ENCODE assay signal across 9 mouse cellular contexts in genomic region chr2:29966826-29967225, GRCm38 (mm10). TPM values are rescaled to one million over a fixed set of nuclear protein-coding genes. Genes with fewer than 3 reads are reported as not detected.
A peak's percentile ranks its signal among the peaks of the same experiment; 100 is the strongest.
DNase-seq lines count a peak whose midpoint lies in the region; ATAC-seq and TF ChIP-seq lines count a peak whose summit lies in the region.
"Had no signal": no experiment of that assay in that cellular context is flagged by ENCODE, and none has a peak within 500 bp of the region (broad histone marks: within the 10 kb centered on the region; RNA-seq: fewer than 3 reads in every experiment).

No protein-coding gene starts in this region.

- WGBS in heart, embryonic 16.5 days, result 59% methylated on average over 2 of the region's 2 CpGs
- WGBS in hindbrain, embryonic 11.5 days, result 72% methylated on average over 2 of the region's 2 CpGs
- WGBS in midbrain, embryonic 11.5 days, result 81% methylated on average over 2 of the region's 2 CpGs

- DNase-seq in heart, postnatal 14 days, result no peak
- no peak for DNase-seq in hindbrain, embryonic 11.5 days (ENCODE audit: low spot score)
- no peak for DNase-seq in midbrain, embryonic 11.5 days (ENCODE audit: low spot score, missing footprints)
- DNase-seq in thymus, postnatal 4 days, result no peak
- no peak for DNase-seq in gastrocnemius, postnatal 25 days
- no peak for DNase-seq in ovary, adult 18-20 months (ENCODE audit: low spot score)

- TF ChIP-seq POLR2A in bone marrow macrophage, adult 2 months (IDR thresholded peaks at IDR 0.05; ENCODE audit: borderline replicate concordance, low read depth, low read length), result no peak

- H3K4me1 ChIP-seq in heart, embryonic 16.5 days (ENCODE audit: control insufficient read depth, insufficient read depth, low read length), result peaks cover 48% of the 10 kb centered on the region
- H3K4me1 ChIP-seq in bone marrow macrophage, adult 2 months (ENCODE audit: control insufficient read depth, insufficient read depth, low read length), result peaks cover 34% of the 10 kb centered on the region
- peaks cover 6% of the 10 kb centered on the region; the same call in 1 of the 2 replicates for H3K4me1 ChIP-seq in hindbrain, embryonic 11.5 days (replicated peaks; ENCODE audit: control insufficient read depth, insufficient read depth, low read length)
- peaks cover 11% of the 10 kb centered on the region for H3K4me1 ChIP-seq in midbrain, embryonic 11.5 days (ENCODE audit: control insufficient read depth, insufficient read depth, low read length)

- TF ChIP-seq CTCF in bone marrow macrophage, adult 2 months (IDR thresholded peaks at IDR 0.05; ENCODE audit: low read depth, low read length), result no peak

- H3K9ac ChIP-seq in heart, embryonic 16.5 days (ENCODE audit: low read length), result peak overlapping the region; percentile 97
- H3K9ac ChIP-seq in hindbrain, embryonic 11.5 days (ENCODE audit: low read depth, low read length), result peak overlapping the region; percentile 85
- H3K9ac ChIP-seq in midbrain, embryonic 11.5 days (ENCODE audit: low read length), result peak overlapping the region; percentile 91

- H3K4me3 ChIP-seq in heart, embryonic 16.5 days (ENCODE audit: low read length), result peak overlapping the region; percentile 88
- H3K4me3 ChIP-seq in bone marrow macrophage, adult 2 months (ENCODE audit: insufficient read depth, low read length), result peak overlapping the region; percentile 95; the same call in 1 of the 2 replicates
- peak overlapping the region; percentile 99 for H3K4me3 ChIP-seq in hindbrain, embryonic 11.5 days (ENCODE audit: low read depth, low read length)
- peak overlapping the region; percentile 92 for H3K4me3 ChIP-seq in midbrain, embryonic 11.5 days (ENCODE audit: low read depth, low read length)

- H3K4me2 ChIP-seq in heart, embryonic 16.5 days (ENCODE audit: low read depth, low read length), result peak overlapping the region; percentile 72
- H3K4me2 ChIP-seq in hindbrain, embryonic 11.5 days (replicated peaks; ENCODE audit: low read depth, low read length), result peak overlapping the region; percentile 47
- peak overlapping the region; percentile 40 for H3K4me2 ChIP-seq in midbrain, embryonic 11.5 days

- no peaks in the 10 kb centered on the region for H3K9me3 ChIP-seq in heart, embryonic 16.5 days (replicated peaks; ENCODE audit: control insufficient read depth, low read length)
- H3K9me3 ChIP-seq in hindbrain, embryonic 11.5 days (ENCODE audit: control insufficient read depth, low read length), result no peaks in the 10 kb centered on the region
- H3K9me3 ChIP-seq in midbrain, embryonic 11.5 days (ENCODE audit: control insufficient read depth, low read length), result no peaks in the 10 kb centered on the region

- H3K36me3 ChIP-seq in heart, embryonic 16.5 days (ENCODE audit: control insufficient read depth, insufficient read depth), result 0 out of 2 replicates have a peak, but pooled peaks cover 3% of the 10 kb centered on the region
- H3K36me3 ChIP-seq in hindbrain, embryonic 11.5 days (ENCODE audit: control insufficient read depth, insufficient read depth, low read length), result no peaks in the 10 kb centered on the region
- H3K36me3 ChIP-seq in midbrain, embryonic 11.5 days (ENCODE audit: control insufficient read depth, insufficient read depth, low read length), result no peaks in the 10 kb centered on the region

- H3K27ac ChIP-seq in heart, embryonic 16.5 days (ENCODE audit: low read length), result peak overlapping the region; percentile 94
- H3K27ac ChIP-seq in bone marrow macrophage, adult 2 months (ENCODE audit: insufficient read depth, low read depth, low read length), result no peak overlapping the region
- no peak overlapping the region for H3K27ac ChIP-seq in hindbrain, embryonic 11.5 days (ENCODE audit: low read depth, low read length)
- H3K27ac ChIP-seq in midbrain, embryonic 11.5 days (ENCODE audit: low read depth, low read length), result no peak overlapping the region

- H3K27me3 ChIP-seq in heart, embryonic 16.5 days (ENCODE audit: control insufficient read depth, insufficient read depth, low read length), result no peaks in the 10 kb centered on the region
- H3K27me3 ChIP-seq in hindbrain, embryonic 11.5 days (ENCODE audit: control insufficient read depth, insufficient read depth, low read length), result no peaks in the 10 kb centered on the region
- no peaks in the 10 kb centered on the region for H3K27me3 ChIP-seq in midbrain, embryonic 11.5 days (ENCODE audit: control insufficient read depth, insufficient read depth, low read length)
- H3K27me3 ChIP-seq: Patski had no signal

- ATAC-seq in heart, embryonic 16.5 days (replicated peaks; ENCODE audit: extremely low read depth, insufficient read depth, low FRiP score), result no peak
- ATAC-seq in hindbrain, embryonic 11.5 days (ENCODE audit: low FRiP score), result no peak
- ATAC-seq in midbrain, embryonic 11.5 days (ENCODE audit: low FRiP score), result no peak
- ATAC-seq: Patski had no signal

- intact Hi-C loops in heart, postnatal 14 days (cut with DNase I), result no loop called here

RNA-seq across cellular contexts. Expression of gene Sptan1, which starts 1.5 kb away (rescaled TPM):
- 93.0 and 113 TPM in 2 replicates for polyA plus RNA-seq in heart, embryonic 16.5 days (2015; fragmentation: Nextera tagmentation; extraction: Ambion mirVana)
- 100 to 1,000 TPM; 255 TPM for total RNA-seq in heart, postnatal 14 days (2021)
- polyA plus RNA-seq in bone marrow macrophage, adult 2 months (2012; ENCODE audit: insufficient read depth, insufficient read length, missing spikeins), result 98.2 and 109 TPM in 2 replicates
- 172 and 192 TPM in 2 replicates for polyA plus RNA-seq in hindbrain, embryonic 11.5 days (2014; fragmentation: Nextera tagmentation; extraction: Ambion mirVana)
- 136 and 144 TPM in 2 replicates for polyA plus RNA-seq in midbrain, embryonic 11.5 days (2014; fragmentation: Nextera tagmentation; extraction: Ambion mirVana)
- 10 to 100 TPM; 56.9 to 64.4 TPM for total RNA-seq in gastrocnemius, postnatal 25 days (2021)

RNA-seq across cellular contexts. Expression of gene Gle1, which starts 31.6 kb away (rescaled TPM):
- polyA plus RNA-seq in heart, embryonic 16.5 days (2015; fragmentation: Nextera tagmentation; extraction: Ambion mirVana), result 40.0 and 40.3 TPM in 2 replicates
- total RNA-seq in heart, postnatal 14 days (2021), result 10 to 100 TPM; 25.1 to 25.2 TPM
- polyA plus RNA-seq in bone marrow macrophage, adult 2 months (2012; ENCODE audit: insufficient read depth, insufficient read length, missing spikeins), result 19.0 and 20.6 TPM in 2 replicates
- 55.7 and 57.4 TPM in 2 replicates for polyA plus RNA-seq in hindbrain, embryonic 11.5 days (2014; fragmentation: Nextera tagmentation; extraction: Ambion mirVana)
- 52.5 and 57.4 TPM in 2 replicates for polyA plus RNA-seq in midbrain, embryonic 11.5 days (2014; fragmentation: Nextera tagmentation; extraction: Ambion mirVana)
- total RNA-seq in gastrocnemius, postnatal 25 days (2021), result 10 to 100 TPM; 19.7 to 21.3 TPM
